Mouse (Mus musculus): Measurements from ENCODE around the gene Paxx.

- TF ChIP-seq CTCF (conservative IDR thresholded peaks at IDR 0.05; ENCODE audit: insufficient read depth, insufficient read length, low read depth, low read length) (no peak), POLR2A (IDR thresholded peaks at IDR 0.05; ENCODE audit: low read depth, low read length) (no peak)
Observed at GRCm38 (mm10) chr2:25492988-25493387, 32.1 kb upstream of the Paxx start.
